Mouse (Mus musculus) lung, postnatal 0 days (tissue): ENCODE data around the gene Gcm2. TPM values are rescaled to one million over a fixed set of nuclear protein-coding genes. Genes with fewer than 3 reads are reported as not detected.

Source experiments
- ATAC-seq: fragments of 200-750 bp; cut with Nextera tagmentation; 2 replicates; pipeline ENCODE4 v1.8.0; 2017; ENCODE audit warnings: moderate library complexity
- DNase-seq: peaks from one replicate; pipeline ENCODE4 v3.0.0-alpha.2; 2016; ENCODE audit warnings: low spot score
- H3K27ac ChIP-seq: fragments of 300-500 bp; sonication (generic); 2 replicates; pipeline ENCODE4 v1.5.1; 2014; ENCODE audit warnings: antibody characterized with exemption, mild to moderate bottlenecking, low read length, mixed read lengths
- H3K27me3 ChIP-seq: fragments of 300-500 bp; sonication (generic); replicated peaks from 2 replicates; pipeline ENCODE4 v1.6.1; 2014; ENCODE audit warnings: low read length, mixed read lengths; ENCODE audit not compliant: insufficient read depth
- H3K36me3 ChIP-seq: fragments of 300-500 bp; sonication (generic); 2 replicates; pipeline ENCODE4 v1.6.1; 2014; ENCODE audit warnings: low read length, mixed read lengths; ENCODE audit not compliant: insufficient read depth
- H3K4me1 ChIP-seq: fragments of 300-500 bp; sonication (generic); 2 replicates; pipeline ENCODE4 v1.6.1; 2014; ENCODE audit warnings: antibody characterized with exemption, low read depth, low read length, mixed read lengths; ENCODE audit not compliant: insufficient read depth
- H3K4me2 ChIP-seq: fragments of 300-500 bp; sonication (generic); replicated peaks from 2 replicates; pipeline ENCODE4 v1.6.1; 2014; ENCODE audit warnings: low read depth, mild to moderate bottlenecking, low read length, moderate library complexity, mixed read lengths
- H3K4me3 ChIP-seq: fragments of 300-500 bp; sonication (generic); 2 replicates; pipeline ENCODE4 v1.5.1; 2014; ENCODE audit warnings: low read depth, low read length
- H3K9ac ChIP-seq: fragments of 300-500 bp; sonication (generic); replicated peaks from 2 replicates; pipeline ENCODE4 v1.6.1; 2014; ENCODE audit warnings: low read depth, mild to moderate bottlenecking
- H3K9me3 ChIP-seq: fragments of 300-500 bp; sonication (generic); 2 replicates; pipeline ENCODE4 v1.6.1; 2016; ENCODE audit warnings: low read length, mixed read lengths
- CTCF ChIP-seq: IDR thresholded peaks from 2 replicates; pipeline ENCODE4 v1.5.1; 2016; ENCODE audit warnings: antibody characterized with exemption, mild to moderate bottlenecking
- EP300 ChIP-seq: IDR thresholded peaks from 2 replicates; pipeline ENCODE4 v1.6.1; 2016; ENCODE audit warnings: antibody characterized with exemption, mild to moderate bottlenecking, control low read depth
- WGBS: fragments of 180-500 bp; shearing (Covaris S2); extraction: QIAGEN DNeasy Blood & Tissue Kit; methylation state at CpG from one replicate; pipeline ENCODE4 v1.1.7; 2014; 5-methylcytosine and 5-hydroxymethylcytosine counted together
- polyA plus RNA-seq: library from polyadenylated mRNA; unstranded; fragments of >200 nt; fragmentation: Nextera tagmentation; extraction: Ambion mirVana; gene quantifications from 2 replicates; pipeline ENCODE4 v1.2.1, GENCODE M21; 2015

Gcm2 gene
- polyA plus RNA-seq, 1 experiment from 2014 or later = not detected

- Histone ChIP-seq H3K27me3 (no peaks in the 10 kb centered on the region), H3K9ac (no peak overlapping the region), H3K4me2 (no peak overlapping the region), H3K9me3 (no peaks in the 10 kb centered on the region), H3K4me3 (no peak overlapping the region), H3K4me1 (no peaks in the 10 kb centered on the region), H3K27ac (no peak overlapping the region), H3K36me3 (no peaks in the 10 kb centered on the region)
- TF ChIP-seq CTCF (no peak), EP300 (no peak)
- WGBS = 79% methylated on average over 8 of the region's 8 CpGs
- ATAC-seq (no peak), DNase-seq (no peak)
Observed at GRCm38 (mm10) chr13:41128326-41128725, 17.5 kb upstream of the Gcm2 start.

GRCm38 (mm10) chr13:41123666-41124225, 12.9 kb upstream of the Gcm2 start:
- no peak for DNase-seq
- Histone ChIP-seq H3K9ac (no peak overlapping the region), H3K4me2 (no peak overlapping the region), H3K36me3 (no peaks in the 10 kb centered on the region), H3K27ac (no peak overlapping the region), H3K4me3 (no peak overlapping the region), H3K9me3 (no peaks in the 10 kb centered on the region), H3K4me1 (no peaks in the 10 kb centered on the region), H3K27me3 (no peaks in the 10 kb centered on the region)
- TF ChIP-seq EP300 = no peak
- TF ChIP-seq CTCF = no peak
- no peak for ATAC-seq
- WGBS = 93% methylated on average over 6 of the region's 6 CpGs

GRCm38 (mm10) chr13:41119152-41119945, 8.5 kb upstream of the Gcm2 start:
- DNase-seq (no peak), ATAC-seq (no peak)
- no peak for TF ChIP-seq CTCF
- no peak for TF ChIP-seq EP300
- Histone ChIP-seq H3K27ac (no peak overlapping the region), H3K9me3 (no peaks in the 10 kb centered on the region), H3K4me2 (no peak overlapping the region), H3K4me1 (no peaks in the 10 kb centered on the region), H3K27me3 (0 out of 2 replicates have a peak, but pooled peaks cover 3% of the 10 kb centered on the region), H3K36me3 (no peaks in the 10 kb centered on the region), H3K9ac (no peak overlapping the region), H3K4me3 (no peak overlapping the region)
- 24% methylated on average over 9 of the region's 9 CpGs for WGBS

- no peaks in the 10 kb centered on the region for H3K9me3 ChIP-seq
- no peak within 1 kb of the TSS for H3K9ac ChIP-seq
- DNase-seq = peak; percentile 9
- no peak for TF ChIP-seq CTCF
- TF ChIP-seq EP300 = no peak
- no peaks in the 10 kb centered on the region for H3K36me3 ChIP-seq
- H3K27ac ChIP-seq = no peak within 1 kb of the TSS
- no peak for ATAC-seq
- no peak within 1 kb of the TSS for H3K4me3 ChIP-seq
- WGBS = 29% methylated on average over 14 of the region's 14 CpGs
- 0 out of 2 replicates have a peak, but pooled peaks cover 3% of the 10 kb centered on the region for H3K27me3 ChIP-seq
- H3K4me2 ChIP-seq = peak within 1 kb of the TSS; percentile 27
- H3K4me1 ChIP-seq = no peaks in the 10 kb centered on the region
Observed at GRCm38 (mm10) chr13:41113940-41114339, 3.1 kb upstream of the Gcm2 start, which contains the start of gene Sycp2l. Gene Sycp2l, plus strand, starts transcription at chr13:41114307.

GRCm38 (mm10) chr13:41105541-41105940, 5.3 kb downstream of the Gcm2 start:
- no peaks in the 10 kb centered on the region for H3K27me3 ChIP-seq
- DNase-seq = no peak
- no peaks in the 10 kb centered on the region for H3K4me1 ChIP-seq
- no peaks in the 10 kb centered on the region for H3K9me3 ChIP-seq
- no peak overlapping the region for H3K9ac ChIP-seq
- no peak overlapping the region for H3K4me3 ChIP-seq
- WGBS = 91% methylated on average over 13 of the region's 13 CpGs
- TF ChIP-seq CTCF (no peak), EP300 (no peak)
- no peak overlapping the region for H3K4me2 ChIP-seq
- H3K27ac ChIP-seq = no peak overlapping the region
- H3K36me3 ChIP-seq = no peaks in the 10 kb centered on the region
- ATAC-seq = no peak

GRCm38 (mm10) chr13:41103841-41104525, 6.9 kb downstream of the Gcm2 start:
- Histone ChIP-seq H3K27ac (no peak overlapping the region), H3K4me3 (no peak overlapping the region), H3K4me2 (no peak overlapping the region), H3K36me3 (no peaks in the 10 kb centered on the region), H3K9ac (no peak overlapping the region), H3K4me1 (no peaks in the 10 kb centered on the region), H3K27me3 (no peaks in the 10 kb centered on the region), H3K9me3 (no peaks in the 10 kb centered on the region)
- 56% methylated on average over 12 of the region's 12 CpGs for WGBS
- ATAC-seq (no peak), DNase-seq (no peak)
- TF ChIP-seq EP300 = no peak
- no peak for TF ChIP-seq CTCF
